Mouse (Mus musculus) kidney, embryonic 15.5 days (tissue): ENCODE measurements around the gene Sec23b. TPM values are rescaled to one million over a fixed set of nuclear protein-coding genes. Genes with fewer than 3 reads are reported as not detected.
A peak's percentile ranks its signal among the peaks of the same experiment; 100 is the strongest.

Experiments
- ATAC-seq: fragments of 200-750 bp; cut with Nextera tagmentation; replicated peaks from 2 replicates; pipeline ENCODE4 v1.8.0; 2017; ENCODE audit warnings: moderate TSS enrichment; ENCODE audit not compliant: low FRiP score
- H3K27ac ChIP-seq: fragments of 300-500 bp; sonication (generic); 2 replicates; pipeline ENCODE4 v1.5.1; 2015; ENCODE audit warnings: mild to moderate bottlenecking, inconsistent platforms
- H3K27me3 ChIP-seq: fragments of 300-500 bp; sonication (generic); 2 replicates; pipeline ENCODE4 v1.6.1; 2015; ENCODE audit warnings: inconsistent platforms
- H3K36me3 ChIP-seq: fragments of 300-500 bp; sonication (generic); 2 replicates; pipeline ENCODE4 v1.6.1; 2015; ENCODE audit warnings: inconsistent platforms
- H3K4me1 ChIP-seq: fragments of 300-500 bp; sonication (generic); 2 replicates; pipeline ENCODE4 v1.6.1; 2015; ENCODE audit warnings: inconsistent platforms
- H3K4me2 ChIP-seq: fragments of 300-500 bp; sonication (generic); 2 replicates; pipeline ENCODE4 v1.6.1; 2015; ENCODE audit warnings: moderate library complexity, mild to moderate bottlenecking, inconsistent platforms
- H3K4me3 ChIP-seq: fragments of 300-500 bp; sonication (generic); replicated peaks from 2 replicates; pipeline ENCODE4 v1.5.1; 2015; ENCODE audit warnings: mild to moderate bottlenecking, inconsistent platforms
- H3K9ac ChIP-seq: fragments of 300-500 bp; sonication (generic); 2 replicates; pipeline ENCODE4 v1.6.1; 2015; ENCODE audit warnings: mild to moderate bottlenecking, inconsistent platforms
- H3K9me3 ChIP-seq: fragments of 300-500 bp; sonication (generic); replicated peaks from 2 replicates; pipeline ENCODE4 v1.6.1; 2016; ENCODE audit warnings: inconsistent platforms
- WGBS: fragments of 180-500 bp; shearing (Covaris S2); methylation state at CpG from one replicate; pipeline ENCODE4 v1.1.7; 2015; ENCODE audit warnings: mixed read lengths; 5-methylcytosine and 5-hydroxymethylcytosine counted together
- polyA plus RNA-seq: library from polyadenylated mRNA; unstranded; fragments of >200 nt; fragmentation: Nextera tagmentation; extraction: Ambion mirVana; gene quantifications from 2 replicates; pipeline ENCODE4 v1.2.1, GENCODE M21; 2015

The Sec23b gene
- polyA plus RNA-seq, 1 experiment from 2014 or later, result 108 TPM

DNA sequence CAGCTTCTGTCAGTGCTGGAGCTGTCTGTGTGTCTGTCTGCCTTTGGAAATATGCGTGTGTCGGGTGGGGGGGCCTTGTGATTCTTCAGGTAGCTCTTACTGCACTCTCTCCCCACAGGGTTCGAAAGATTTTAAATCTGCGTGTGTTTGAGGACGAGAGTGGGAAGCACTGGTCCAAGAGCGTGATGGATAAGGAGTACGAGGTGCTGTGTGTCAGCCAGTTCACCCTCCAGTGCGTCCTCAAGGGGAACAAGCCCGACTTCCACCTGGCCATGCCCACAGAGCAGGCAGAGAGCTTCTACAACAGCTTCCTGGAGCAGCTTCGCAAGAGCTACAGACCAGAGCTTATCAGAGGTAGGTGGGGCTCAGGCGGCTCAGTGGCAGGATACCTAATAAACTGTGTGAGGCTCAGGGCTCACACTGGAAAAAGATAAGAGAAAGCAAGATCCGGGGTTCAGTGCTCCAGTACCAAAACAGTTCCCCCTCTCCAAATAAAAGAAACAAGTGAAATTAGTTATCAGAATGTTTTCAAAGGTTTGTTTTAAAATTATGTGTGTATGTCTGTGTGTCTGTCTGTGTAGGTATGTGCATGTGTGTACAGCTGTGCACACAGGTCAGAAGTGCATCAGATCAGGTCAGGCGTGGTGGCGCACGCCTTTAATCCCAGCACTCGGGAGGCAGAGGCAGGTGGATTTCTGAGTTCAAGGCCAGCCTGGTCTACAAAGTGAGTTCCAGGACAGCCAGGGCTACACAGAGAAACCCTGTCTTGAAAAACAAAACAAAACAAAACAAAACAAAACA lies 61.2 kb downstream of the Sec23b start:
- Histone ChIP-seq H3K27ac (no peak overlapping the region), H3K4me1 (no peaks in the 10 kb centered on the region), H3K27me3 (no peaks in the 10 kb centered on the region), H3K36me3 (no peaks in the 10 kb centered on the region), H3K9me3 (no peaks in the 10 kb centered on the region), H3K9ac (no peak overlapping the region), H3K4me3 (no peak overlapping the region), H3K4me2 (no peak overlapping the region)
- WGBS, result 89% methylated on average over 16 of the region's 16 CpGs
- no peak for ATAC-seq

- Histone ChIP-seq H3K27me3 (no peaks in the 10 kb centered on the region), H3K36me3 (no peaks in the 10 kb centered on the region), H3K27ac (no peak overlapping the region), H3K4me1 (no peaks in the 10 kb centered on the region), H3K9ac (no peak overlapping the region), H3K4me2 (no peak overlapping the region), H3K4me3 (no peak overlapping the region), H3K9me3 (no peaks in the 10 kb centered on the region)
- peak; percentile 81 for ATAC-seq
- 49% methylated on average over 6 of the region's 6 CpGs for WGBS
These were observed 65.5 kb downstream of the Sec23b start for GRCm38 (mm10) chr2:144621491-144621890.

DNA sequence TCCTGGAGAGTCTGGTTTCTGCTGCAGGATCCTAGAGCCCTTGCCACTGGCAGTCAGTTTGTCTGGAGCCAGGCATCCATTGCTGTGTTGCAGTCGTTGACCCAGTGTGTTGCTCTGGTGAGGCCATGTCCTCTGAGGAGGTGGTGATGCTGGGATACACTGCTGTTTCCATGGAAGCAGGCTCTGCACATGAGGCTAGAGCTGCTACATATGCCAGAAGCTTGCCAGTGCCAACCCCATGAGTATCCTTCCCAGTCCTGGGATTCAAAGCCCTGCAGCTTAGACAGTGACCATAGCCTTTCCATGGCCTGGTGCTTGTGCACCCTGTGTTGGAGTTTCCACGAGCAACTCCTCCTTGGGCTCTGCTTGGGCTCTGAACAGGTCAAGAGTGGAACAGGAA lies 77.5 kb downstream of the Sec23b start:
- Histone ChIP-seq H3K4me1 (peaks cover 2% of the 10 kb centered on the region; the same call in 1 of the 2 replicates), H3K4me3 (no peak overlapping the region), H3K27ac (no peak overlapping the region), H3K9me3 (no peaks in the 10 kb centered on the region), H3K27me3 (no peaks in the 10 kb centered on the region), H3K4me2 (no peak overlapping the region), H3K36me3 (peaks cover 8% of the 10 kb centered on the region; the same call in 1 of the 2 replicates), H3K9ac (no peak overlapping the region)
- no peak for ATAC-seq
- 79% methylated on average over 2 of the region's 2 CpGs for WGBS

DNA sequence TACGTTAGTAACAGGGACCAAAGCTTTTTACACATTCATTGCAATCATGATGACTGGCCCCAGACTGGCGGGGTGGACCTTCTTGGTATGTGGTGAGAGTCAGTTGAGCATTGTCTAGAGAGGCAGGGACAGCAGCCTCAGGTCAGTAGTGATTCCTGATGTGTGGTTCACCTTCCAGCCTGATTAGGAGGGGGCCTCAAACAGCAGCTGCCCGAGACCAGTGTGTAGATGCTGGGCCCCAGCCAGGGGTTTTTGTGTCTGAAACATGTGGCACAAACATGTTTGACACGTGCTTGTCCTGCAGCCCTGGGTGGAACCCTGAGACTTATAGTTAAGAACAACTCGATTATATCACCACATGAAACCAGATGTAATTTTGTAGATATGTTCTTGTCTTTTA lies 78.2 kb downstream of the Sec23b start:
- Histone ChIP-seq H3K4me3 (no peak overlapping the region), H3K4me1 (peaks cover 2% of the 10 kb centered on the region; the same call in 1 of the 2 replicates), H3K27me3 (no peaks in the 10 kb centered on the region), H3K4me2 (no peak overlapping the region), H3K27ac (no peak overlapping the region; the same call in 1 of the 2 replicates), H3K36me3 (peaks cover 8% of the 10 kb centered on the region; the same call in 1 of the 2 replicates), H3K9ac (no peak overlapping the region), H3K9me3 (no peaks in the 10 kb centered on the region)
- no peak for ATAC-seq
- 59% methylated on average over 5 of the region's 5 CpGs for WGBS

- no peak overlapping the region for H3K27ac ChIP-seq
- no peak overlapping the region for H3K4me2 ChIP-seq
- no peaks in the 10 kb centered on the region for H3K9me3 ChIP-seq
- no peaks in the 10 kb centered on the region for H3K27me3 ChIP-seq
- no peak overlapping the region for H3K4me3 ChIP-seq
- H3K36me3 ChIP-seq, result peaks cover 8% of the 10 kb centered on the region; the same call in 1 of the 2 replicates
- H3K4me1 ChIP-seq, result peaks cover 2% of the 10 kb centered on the region; the same call in 1 of the 2 replicates
- WGBS, result 53% methylated on average over 2 of the region's 2 CpGs
- no peak overlapping the region for H3K9ac ChIP-seq
- no peak for ATAC-seq
These were observed 78.7 kb downstream of the Sec23b start for GRCm38 (mm10) chr2:144634729-144635128.

DNA sequence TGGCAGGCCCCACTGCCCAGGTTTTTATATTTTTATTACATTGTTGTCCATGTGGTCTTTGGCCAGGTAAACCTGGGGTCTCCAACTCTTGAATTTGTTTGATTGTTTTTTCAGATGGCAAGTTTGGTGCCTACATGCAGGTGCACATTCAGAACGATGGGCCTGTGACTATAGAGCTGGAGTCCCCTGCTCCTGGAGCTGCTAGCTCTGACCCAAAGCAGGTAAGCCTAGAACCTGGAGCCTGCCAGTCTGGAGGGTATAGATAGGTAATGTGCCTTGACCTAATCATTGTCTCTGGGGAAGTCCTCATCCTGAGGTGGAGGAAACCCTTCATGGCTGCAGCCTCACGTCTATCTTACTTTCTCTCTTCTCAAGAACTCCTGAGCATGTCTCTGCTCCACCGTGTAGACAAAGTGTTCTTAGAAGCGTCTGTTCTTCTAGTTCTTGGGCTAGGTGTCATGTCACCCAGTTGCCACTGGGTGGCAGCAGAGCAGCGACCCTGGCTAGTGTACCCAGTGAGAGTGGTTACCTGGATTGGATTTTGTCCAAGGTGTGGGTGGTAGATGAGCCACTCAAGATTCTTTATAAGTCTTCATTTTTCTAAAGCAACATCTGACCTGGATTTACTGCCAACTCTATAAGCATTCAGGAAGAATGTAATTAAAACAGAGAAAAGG lies 79.8 kb downstream of the Sec23b start:
- H3K9me3 ChIP-seq, result no peaks in the 10 kb centered on the region
- no peak overlapping the region for H3K4me3 ChIP-seq
- no peak overlapping the region for H3K27ac ChIP-seq
- peaks cover 6% of the 10 kb centered on the region; the same call in 1 of the 2 replicates for H3K4me1 ChIP-seq
- WGBS, result 24% methylated on average over 5 of the region's 5 CpGs
- ATAC-seq, result peak; percentile 75
- H3K9ac ChIP-seq, result no peak overlapping the region
- no peaks in the 10 kb centered on the region for H3K27me3 ChIP-seq
- peaks cover 8% of the 10 kb centered on the region; the same call in 1 of the 2 replicates for H3K36me3 ChIP-seq
- no peak overlapping the region for H3K4me2 ChIP-seq

DNA sequence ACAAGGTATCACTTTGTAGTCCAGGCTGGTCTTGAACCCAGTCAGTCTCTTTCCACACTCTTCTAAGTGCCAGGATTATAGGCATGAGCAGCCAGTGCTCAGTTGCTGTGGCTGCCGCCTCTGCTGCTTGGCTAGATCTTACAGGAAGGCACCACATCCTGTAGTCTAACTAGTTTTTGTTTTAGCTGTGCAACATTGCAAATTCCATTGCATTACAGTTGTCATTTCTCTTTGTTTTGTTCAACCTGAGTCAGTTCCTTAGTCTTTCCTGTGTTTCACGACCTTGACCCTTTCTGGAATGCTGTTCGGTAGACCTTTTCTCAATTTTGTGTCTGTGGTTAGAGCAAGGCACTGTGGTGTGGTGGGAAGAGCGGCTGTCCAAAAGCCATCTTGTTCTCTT lies 81.2 kb downstream of the Sec23b start:
- Histone ChIP-seq H3K9me3 (no peaks in the 10 kb centered on the region), H3K9ac (no peak overlapping the region), H3K4me1 (peaks cover 9% of the 10 kb centered on the region; the same call in 1 of the 2 replicates), H3K4me3 (no peak overlapping the region), H3K27ac (no peak overlapping the region), H3K4me2 (no peak overlapping the region), H3K27me3 (no peaks in the 10 kb centered on the region), H3K36me3 (peaks cover 7% of the 10 kb centered on the region; the same call in 1 of the 2 replicates)
- WGBS, result 71% methylated on average over 4 of the region's 4 CpGs
- ATAC-seq, result no peak

DNA sequence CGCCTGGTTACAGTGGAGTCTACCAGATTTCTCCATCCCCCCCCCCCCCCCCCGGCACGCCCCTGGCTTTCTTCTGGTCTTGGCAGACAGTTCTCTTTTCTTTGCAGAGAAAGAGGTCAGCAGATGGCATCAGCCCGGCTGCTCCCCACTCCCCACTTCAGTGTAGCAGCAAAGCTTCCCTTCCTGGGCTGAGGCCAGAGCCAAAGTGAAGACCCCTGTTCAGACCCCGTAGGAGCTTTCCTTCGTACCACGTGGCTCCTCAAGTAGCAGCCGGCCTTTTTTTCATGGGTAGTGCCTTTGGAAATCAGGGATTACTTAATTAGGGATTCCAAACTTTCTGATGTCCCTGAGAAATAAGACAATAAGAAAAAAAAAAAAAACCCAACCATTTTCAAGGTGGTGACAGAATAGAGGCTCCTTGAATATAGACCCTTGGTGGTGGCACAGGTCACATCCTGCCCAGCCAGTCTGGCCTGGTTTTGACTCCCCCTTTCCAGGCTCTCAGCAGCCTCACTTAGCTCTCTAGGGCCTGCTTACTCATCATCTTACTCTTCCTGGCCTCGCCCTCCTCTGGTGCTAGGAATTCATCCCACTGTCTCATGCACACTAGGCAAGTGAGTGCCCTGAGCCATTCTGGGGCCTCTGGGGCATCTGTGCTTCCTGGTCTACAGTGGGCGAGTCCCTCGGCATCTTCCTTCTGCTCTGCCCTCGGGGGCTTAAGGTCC lies 81.8 kb downstream of the Sec23b start:
- 0 out of 2 replicates have a peak, but pooled peaks have one; percentile 37 for ATAC-seq
- no peaks in the 10 kb centered on the region for H3K27me3 ChIP-seq
- no peak overlapping the region for H3K27ac ChIP-seq
- H3K4me3 ChIP-seq, result no peak overlapping the region
- H3K36me3 ChIP-seq, result 0 out of 2 replicates have a peak, but pooled peaks cover under 1% of the 10 kb centered on the region
- WGBS, result 81% methylated on average over 12 of the region's 12 CpGs
- H3K9ac ChIP-seq, result no peak overlapping the region
- H3K4me1 ChIP-seq, result peaks cover 9% of the 10 kb centered on the region; the same call in 1 of the 2 replicates
- no peak overlapping the region for H3K4me2 ChIP-seq
- no peaks in the 10 kb centered on the region for H3K9me3 ChIP-seq

- no peak for ATAC-seq
- WGBS, result 55% methylated on average over 4 of the region's 4 CpGs
- H3K36me3 ChIP-seq, result no peaks in the 10 kb centered on the region
These were observed 82.7 kb downstream of the Sec23b start for GRCm38 (mm10) chr2:144638719-144639118.

DNA sequence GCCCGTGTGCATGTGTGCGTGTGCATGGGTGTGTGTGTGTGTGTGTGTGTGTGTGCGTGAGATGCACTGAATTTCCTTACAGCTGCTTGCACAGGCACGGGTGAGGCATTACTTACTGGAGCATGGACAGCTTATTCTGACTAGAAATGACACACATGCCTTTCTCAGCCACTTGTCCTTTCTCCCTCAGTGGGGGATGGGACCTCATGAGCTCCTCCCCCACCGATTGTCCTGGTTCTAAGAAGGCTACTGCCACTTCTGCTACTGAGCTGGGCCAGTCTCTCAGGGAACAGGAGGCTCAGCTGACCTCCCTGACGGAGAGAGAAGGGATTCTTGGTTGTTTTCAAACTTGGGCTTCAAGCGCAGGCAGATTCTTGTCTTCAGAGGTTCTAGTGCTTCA lies 84.1 kb downstream of the Sec23b start:
- H3K9me3 ChIP-seq, result no peaks in the 10 kb centered on the region
- peaks cover 13% of the 10 kb centered on the region for H3K4me1 ChIP-seq
- H3K27me3 ChIP-seq, result no peaks in the 10 kb centered on the region
- ATAC-seq, result no peak
- H3K4me3 ChIP-seq, result no peak overlapping the region
- no peaks in the 10 kb centered on the region for H3K36me3 ChIP-seq
- H3K9ac ChIP-seq, result no peak overlapping the region
- H3K4me2 ChIP-seq, result no peak overlapping the region
- no peak overlapping the region for H3K27ac ChIP-seq
- WGBS, result 71% methylated on average over 7 of the region's 7 CpGs

More at GRCm38 (mm10) chr2:144638719-144639118, 82.7 kb downstream of the Sec23b start:
- H3K4me1 ChIP-seq, result peaks cover 14% of the 10 kb centered on the region
- H3K27me3 ChIP-seq, result no peaks in the 10 kb centered on the region
- no peaks in the 10 kb centered on the region for H3K9me3 ChIP-seq
- H3K9ac ChIP-seq, result no peak overlapping the region
- no peak overlapping the region for H3K4me3 ChIP-seq
- no peak overlapping the region for H3K4me2 ChIP-seq
- no peak overlapping the region for H3K27ac ChIP-seq
